ENCODE assay signal across 9 mouse cellular contexts in the genomic region with DNA sequence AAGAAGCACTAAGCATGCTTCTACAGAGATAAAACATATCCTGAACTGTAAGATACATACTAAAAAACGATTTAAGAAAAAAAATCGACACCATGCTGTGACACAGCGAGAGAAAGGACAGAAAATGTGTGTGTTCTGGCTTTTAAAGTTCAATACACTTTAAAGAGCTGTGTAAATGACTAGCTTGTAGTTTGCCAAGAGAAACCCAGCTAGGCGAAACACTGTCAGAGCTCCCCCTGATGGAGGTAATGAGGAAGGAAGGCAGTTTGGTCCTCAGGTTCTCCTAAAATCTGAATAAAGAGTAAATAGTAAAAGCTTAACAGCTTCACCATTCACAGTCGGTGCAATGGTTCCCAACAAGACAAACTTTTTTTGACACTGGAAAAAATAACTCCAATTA.
DNase-seq lines count a peak whose midpoint lies in the region; ATAC-seq and TF ChIP-seq lines count a peak whose summit lies in the region.
"Had no signal": no experiment of that assay in that cellular context is flagged by ENCODE, and none has a peak within 500 bp of the region (broad histone marks: within the 10 kb centered on the region; RNA-seq: fewer than 3 reads in every experiment).

No protein-coding gene starts in this region.

- peak; percentile 66 for TF ChIP-seq CTCF in cerebellum, adult 2 months (IDR thresholded peaks at IDR 0.05; ENCODE audit: borderline replicate concordance, insufficient read depth, low read depth, low read length)

- no peak overlapping the region for H3K4me3 ChIP-seq in cerebellum, adult 2 months (replicated peaks; ENCODE audit: insufficient read depth, low read depth, low read length)
- H3K4me3 ChIP-seq in heart, embryonic 16.5 days (ENCODE audit: low read length) = no peak overlapping the region
- H3K4me3 ChIP-seq: embryonic facial prominence, embryonic 12.5 days had no signal

- H3K9me3 ChIP-seq in heart, embryonic 16.5 days (replicated peaks; ENCODE audit: control insufficient read depth, low read length) = no peaks in the 10 kb centered on the region
- H3K9me3 ChIP-seq: embryonic facial prominence, embryonic 12.5 days had no signal

- intact Hi-C loops in gastrocnemius, postnatal 36 days (cut with DNase I) = no loop called here

- H3K4me1 ChIP-seq in cerebellum, adult 2 months (ENCODE audit: control insufficient read depth, insufficient read depth, low read length) = no peaks in the 10 kb centered on the region
- H3K4me1 ChIP-seq in heart, embryonic 16.5 days (ENCODE audit: control insufficient read depth, insufficient read depth, low read length) = no peaks in the 10 kb centered on the region
- H3K4me1 ChIP-seq: embryonic facial prominence, embryonic 12.5 days had no signal

- no peak for TF ChIP-seq POLR2A in cerebellum, adult 2 months (IDR thresholded peaks at IDR 0.05; ENCODE audit: borderline replicate concordance, insufficient read depth, low read length)

- H3K27me3 ChIP-seq in cerebellum, adult 2 months (ENCODE audit: control insufficient read depth, insufficient read depth, low read length) = no peaks in the 10 kb centered on the region
- H3K27me3 ChIP-seq in heart, embryonic 16.5 days (ENCODE audit: control insufficient read depth, insufficient read depth, low read length) = no peaks in the 10 kb centered on the region
- H3K27me3 ChIP-seq: embryonic facial prominence, embryonic 12.5 days had no signal

- WGBS in cerebellum, adult 2 months = 4% methylated on average over 5 of the region's 5 CpGs
- WGBS in heart, embryonic 16.5 days = 9% methylated on average over 5 of the region's 5 CpGs

- H3K36me3 ChIP-seq in heart, embryonic 16.5 days (ENCODE audit: control insufficient read depth, insufficient read depth) = no peaks in the 10 kb centered on the region
- H3K36me3 ChIP-seq: embryonic facial prominence, embryonic 12.5 days had no signal

- peak; percentile 11 for DNase-seq in ovary, postnatal 14 days (ENCODE audit: low spot score)
- no peak for DNase-seq in ovary, postnatal 36 days (ENCODE audit: low spot score)
- DNase-seq in cerebellum, adult 2 months = peak; percentile 50 to 56
- DNase-seq in layer of hippocampus, postnatal 10 days (ENCODE audit: low spot score in 2 of 2) = peak; percentile 49 to 67
- peak; percentile 20 for DNase-seq in retina, adult 2 months (ENCODE audit: low read depth, low spot score)
- DNase-seq in gastrocnemius, postnatal 36 days = no peak
- DNase-seq in spleen, postnatal 14 days (ENCODE audit: low spot score in 2 of 2) = no peak

- H3K27ac ChIP-seq in cerebellum, adult 2 months (ENCODE audit: insufficient read depth, low read length) = no peak overlapping the region
- H3K27ac ChIP-seq in heart, embryonic 16.5 days (ENCODE audit: low read length) = no peak overlapping the region
- H3K27ac ChIP-seq: embryonic facial prominence, embryonic 12.5 days had no signal

- no peak overlapping the region for H3K9ac ChIP-seq in heart, embryonic 16.5 days (ENCODE audit: low read length)
- H3K9ac ChIP-seq: embryonic facial prominence, embryonic 12.5 days had no signal

- ATAC-seq in heart, embryonic 16.5 days (replicated peaks; ENCODE audit: extremely low read depth, insufficient read depth, low FRiP score) = no peak

- H3K4me2 ChIP-seq in heart, embryonic 16.5 days (ENCODE audit: low read depth, low read length) = peak overlapping the region; percentile 28; the same call in 1 of the 2 replicates
- H3K4me2 ChIP-seq: embryonic facial prominence, embryonic 12.5 days had no signal

Comparison
In these comparisons a context has a peak if more than half of its experiments do, and no peak if none do; other contexts are left out.
1. DNase-seq: peak in ovary, postnatal 14 days (single experiment), cerebellum, adult 2 months (2 of 2), layer of hippocampus, postnatal 10 days (2 of 2) and retina, adult 2 months (single experiment); none in ovary, postnatal 36 days (single experiment), gastrocnemius, postnatal 36 days (0 of 2) and spleen, postnatal 14 days (0 of 2).